Mouse (Mus musculus): ENCODE results near the gene Ccdc151. TPM values are rescaled to one million over a fixed set of nuclear protein-coding genes. Genes with fewer than 3 reads are reported as not detected.

Ccdc151 gene
- polyA plus RNA-seq (2014; fragmentation: Illumina TruSeq; extraction: RNeasy Lipid Tissue Mini Kit (QIAGEN cat#74804)) = 0.77 TPM

GRCm38 (mm10) chr9:22002194-22003162, at the start of gene Ccdc151, which contains the start of gene Prkcsh:
Gene Ccdc151, minus strand, starts transcription at chr9:22002634.
Gene Prkcsh, plus strand, starts transcription at chr9:22002806.

GRCm38 (mm10) chr9:22051958-22052254, 49.5 kb upstream of the Ccdc151 start, which contains the start of gene Elavl3:
Gene Elavl3, minus strand, starts transcription at chr9:22052023.

GRCm38 (mm10) chr9:21989230-21990110, 13.0 kb downstream of the Ccdc151 start, which contains the start of gene Rgl3:
Gene Rgl3, minus strand, starts transcription at chr9:21989446.

GRCm38 (mm10) chr9:21963417-21963816, 39.0 kb downstream of the Ccdc151 start, which contains the start of gene Epor:
Gene Epor, minus strand, starts transcription at chr9:21963506.

GRCm38 (mm10) chr9:21955570-21956281, 46.7 kb downstream of the Ccdc151 start, which contains the start of gene Swsap1:
Gene Swsap1, plus strand, starts transcription at chr9:21955755.

Other genes with a start within 250 kb of the Ccdc151 start
- gene Spc24, start 242.3 kb downstream of the Ccdc151 start, polyA plus RNA-seq (2014; fragmentation: Illumina TruSeq; extraction: RNeasy Lipid Tissue Mini Kit (QIAGEN cat#74804)) = 5.9 TPM
- gene Kank2, start 203.9 kb downstream of the Ccdc151 start, polyA plus RNA-seq (2014; fragmentation: Illumina TruSeq; extraction: RNeasy Lipid Tissue Mini Kit (QIAGEN cat#74804)) = 32.1 TPM
- gene Angptl8, start 167.1 kb downstream of the Ccdc151 start, polyA plus RNA-seq (2014; fragmentation: Illumina TruSeq; extraction: RNeasy Lipid Tissue Mini Kit (QIAGEN cat#74804)) = not detected
- gene Dock6, start 150.0 kb downstream of the Ccdc151 start, polyA plus RNA-seq (2014; fragmentation: Illumina TruSeq; extraction: RNeasy Lipid Tissue Mini Kit (QIAGEN cat#74804)) = 3.3 TPM
- gene Rab3d, start 84.4 kb downstream of the Ccdc151 start, polyA plus RNA-seq (2014; fragmentation: Illumina TruSeq; extraction: RNeasy Lipid Tissue Mini Kit (QIAGEN cat#74804)) = 4.4 TPM
- 0.43 TPM for gene Ccdc159, start 75.2 kb downstream of the Ccdc151 start, polyA plus RNA-seq (2014; fragmentation: Illumina TruSeq; extraction: RNeasy Lipid Tissue Mini Kit (QIAGEN cat#74804))
- gene Tmem205, start 75.1 kb downstream of the Ccdc151 start, polyA plus RNA-seq (2014; fragmentation: Illumina TruSeq; extraction: RNeasy Lipid Tissue Mini Kit (QIAGEN cat#74804)) = 0.46 TPM
- 0.40 TPM for gene Plppr2, start 65.6 kb downstream of the Ccdc151 start, polyA plus RNA-seq (2014; fragmentation: Illumina TruSeq; extraction: RNeasy Lipid Tissue Mini Kit (QIAGEN cat#74804))
- gene Swsap1, start 46.9 kb downstream of the Ccdc151 start, polyA plus RNA-seq (2014; fragmentation: Illumina TruSeq; extraction: RNeasy Lipid Tissue Mini Kit (QIAGEN cat#74804)) = 4.3 TPM
- gene Epor, start 39.1 kb downstream of the Ccdc151 start, polyA plus RNA-seq (2014; fragmentation: Illumina TruSeq; extraction: RNeasy Lipid Tissue Mini Kit (QIAGEN cat#74804)) = not detected
- 0.26 TPM for gene Rgl3, start 13.2 kb downstream of the Ccdc151 start, polyA plus RNA-seq (2014; fragmentation: Illumina TruSeq; extraction: RNeasy Lipid Tissue Mini Kit (QIAGEN cat#74804))
- 7.8 TPM for gene Prkcsh, start 172 bp upstream of the Ccdc151 start, polyA plus RNA-seq (2014; fragmentation: Illumina TruSeq; extraction: RNeasy Lipid Tissue Mini Kit (QIAGEN cat#74804))
- 0.29 TPM for gene Elavl3, start 49.4 kb upstream of the Ccdc151 start, polyA plus RNA-seq (2014; fragmentation: Illumina TruSeq; extraction: RNeasy Lipid Tissue Mini Kit (QIAGEN cat#74804))
- gene Gm49318, start 68.6 kb upstream of the Ccdc151 start, polyA plus RNA-seq (2014; fragmentation: Illumina TruSeq; extraction: RNeasy Lipid Tissue Mini Kit (QIAGEN cat#74804)) = not detected
- not detected for gene Zfp653, start 68.7 kb upstream of the Ccdc151 start, polyA plus RNA-seq (2014; fragmentation: Illumina TruSeq; extraction: RNeasy Lipid Tissue Mini Kit (QIAGEN cat#74804))
- gene Ecsit, start 82.8 kb upstream of the Ccdc151 start, polyA plus RNA-seq (2014; fragmentation: Illumina TruSeq; extraction: RNeasy Lipid Tissue Mini Kit (QIAGEN cat#74804)) = 2.0 TPM
- gene Cnn1, start 96.6 kb upstream of the Ccdc151 start, polyA plus RNA-seq (2014; fragmentation: Illumina TruSeq; extraction: RNeasy Lipid Tissue Mini Kit (QIAGEN cat#74804)) = 270 TPM
- 7.4 TPM for gene Elof1, start 114.5 kb upstream of the Ccdc151 start, polyA plus RNA-seq (2014; fragmentation: Illumina TruSeq; extraction: RNeasy Lipid Tissue Mini Kit (QIAGEN cat#74804))
- 0.46 TPM for gene Acp5, start 133.1 kb upstream of the Ccdc151 start, polyA plus RNA-seq (2014; fragmentation: Illumina TruSeq; extraction: RNeasy Lipid Tissue Mini Kit (QIAGEN cat#74804))
- gene Pigyl, start 154.2 kb upstream of the Ccdc151 start, polyA plus RNA-seq (2014; fragmentation: Illumina TruSeq; extraction: RNeasy Lipid Tissue Mini Kit (QIAGEN cat#74804)) = 2.9 TPM
- 4.7 TPM for gene Zfp872, start 185.5 kb upstream of the Ccdc151 start, polyA plus RNA-seq (2014; fragmentation: Illumina TruSeq; extraction: RNeasy Lipid Tissue Mini Kit (QIAGEN cat#74804))
- 84.3 TPM for gene Zfp809, start 223.1 kb upstream of the Ccdc151 start, polyA plus RNA-seq (2014; fragmentation: Illumina TruSeq; extraction: RNeasy Lipid Tissue Mini Kit (QIAGEN cat#74804))

Data from ovary, adult 10 weeks (tissue).